Mouse (Mus musculus) forebrain, embryonic 11.5 days (tissue): ENCODE measurements around the gene Lcat. TPM values are rescaled to one million over a fixed set of nuclear protein-coding genes. Genes with fewer than 3 reads are reported as not detected.

Experiments used
- ATAC-seq: fragments of 200-750 bp; cut with Nextera tagmentation; replicated peaks from 2 replicates; pipeline ENCODE4 v1.8.0; 2017; ENCODE audit warnings: moderate TSS enrichment; ENCODE audit not compliant: low FRiP score
- DNase-seq: peaks from one replicate; pipeline ENCODE4 v3.0.0-alpha.2; 2017; ENCODE audit warnings: low spot score
- H3K27ac ChIP-seq: fragments of 300-500 bp; sonication (generic); 2 replicates; pipeline ENCODE4 v1.5.1; 2014; ENCODE audit warnings: low read depth, low read length
- H3K27me3 ChIP-seq: fragments of 300-500 bp; sonication (generic); 2 replicates; pipeline ENCODE4 v1.6.1; 2014; ENCODE audit warnings: mild to moderate bottlenecking, low read length, mixed read lengths; ENCODE audit not compliant: control insufficient read depth, insufficient read depth
- H3K36me3 ChIP-seq: fragments of 300-500 bp; sonication (generic); 2 replicates; pipeline ENCODE4 v1.6.1; 2014; ENCODE audit warnings: mild to moderate bottlenecking, low read length, moderate library complexity, mixed read lengths; ENCODE audit not compliant: control insufficient read depth, insufficient read depth
- H3K4me1 ChIP-seq: fragments of 300-500 bp; sonication (generic); replicated peaks from 2 replicates; pipeline ENCODE4 v1.6.1; 2014; ENCODE audit warnings: low read length, mixed read lengths; ENCODE audit not compliant: control insufficient read depth, insufficient read depth
- H3K4me2 ChIP-seq: fragments of 300-500 bp; sonication (generic); 2 replicates; pipeline ENCODE4 v1.6.1; 2014; ENCODE audit warnings: low read depth, mild to moderate bottlenecking, low read length, moderate library complexity, mixed read lengths; ENCODE audit not compliant: severe bottlenecking
- H3K4me3 ChIP-seq: fragments of 300-500 bp; sonication (generic); 2 replicates; pipeline ENCODE4 v1.5.1; 2014; ENCODE audit warnings: low read depth, low read length
- H3K9ac ChIP-seq: fragments of 300-500 bp; sonication (generic); 2 replicates; pipeline ENCODE4 v1.6.1; 2014; ENCODE audit warnings: low read length
- H3K9me3 ChIP-seq: fragments of 300-500 bp; sonication (generic); 2 replicates; pipeline ENCODE4 v1.6.1; 2016; ENCODE audit warnings: low read length, mixed read lengths; ENCODE audit not compliant: control insufficient read depth
- WGBS: fragments of 180-500 bp; shearing (Covaris S2); extraction: QIAGEN DNeasy Blood & Tissue Kit; methylation state at CpG from one replicate; pipeline ENCODE4 v1.1.7; 2014; 5-methylcytosine and 5-hydroxymethylcytosine counted together
- polyA plus RNA-seq: library from polyadenylated mRNA; unstranded; fragments of >200 nt; fragmentation: Nextera tagmentation; extraction: Ambion mirVana; gene quantifications from 2 replicates; pipeline ENCODE4 v1.2.1, GENCODE M21; 2014

Lcat gene
- polyA plus RNA-seq, 1 experiment from 2014 or later: 0.55 TPM

GRCm38 (mm10) chr8:105959350-105959749 lies 16.2 kb upstream of the Lcat start:
- Histone ChIP-seq H3K27me3 (no peaks in the 10 kb centered on the region), H3K4me1 (no peaks in the 10 kb centered on the region), H3K36me3 (no peaks in the 10 kb centered on the region), H3K4me2 (no peak overlapping the region), H3K9me3 (no peaks in the 10 kb centered on the region), H3K27ac (no peak overlapping the region), H3K9ac (no peak overlapping the region), H3K4me3 (no peak overlapping the region)
- DNase-seq: no peak
- 94% methylated on average over 7 of the region's 7 CpGs for WGBS
- no peak for ATAC-seq

GRCm38 (mm10) chr8:105957813-105958212 lies 14.6 kb upstream of the Lcat start:
- Histone ChIP-seq H3K9ac (no peak overlapping the region), H3K4me2 (no peak overlapping the region), H3K9me3 (no peaks in the 10 kb centered on the region), H3K4me1 (no peaks in the 10 kb centered on the region), H3K36me3 (no peaks in the 10 kb centered on the region), H3K27ac (no peak overlapping the region), H3K27me3 (no peaks in the 10 kb centered on the region), H3K4me3 (no peak overlapping the region)
- no peak for DNase-seq
- ATAC-seq: no peak
- whole genome bisulfite sequencing: 66% methylated on average over 3 of the region's 4 CpGs

- no peaks in the 10 kb centered on the region for H3K4me1 ChIP-seq
- DNase-seq (no peak), ATAC-seq (no peak)
- no peak overlapping the region for H3K4me3 ChIP-seq
- H3K27me3 ChIP-seq: no peaks in the 10 kb centered on the region
- WGBS: 91% methylated on average over 4 of the region's 4 CpGs
- H3K36me3 ChIP-seq: no peaks in the 10 kb centered on the region
- H3K9ac ChIP-seq: no peak overlapping the region
- H3K4me2 ChIP-seq: no peak overlapping the region
- H3K9me3 ChIP-seq: no peaks in the 10 kb centered on the region
- no peak overlapping the region for H3K27ac ChIP-seq
Observed at GRCm38 (mm10) chr8:105956556-105956955, 13.4 kb upstream of the Lcat start.

GRCm38 (mm10) chr8:105951057-105951659 lies 8.0 kb upstream of the Lcat start:
- no peak overlapping the region for H3K27ac ChIP-seq
- no peaks in the 10 kb centered on the region for H3K9me3 ChIP-seq
- no peaks in the 10 kb centered on the region for H3K27me3 ChIP-seq
- H3K9ac ChIP-seq: no peak overlapping the region
- no peak overlapping the region for H3K4me2 ChIP-seq
- ATAC-seq (no peak), DNase-seq (no peak)
- H3K4me1 ChIP-seq: no peaks in the 10 kb centered on the region
- no peak overlapping the region for H3K4me3 ChIP-seq
- 69% methylated on average over 7 of the region's 7 CpGs for WGBS
- no peaks in the 10 kb centered on the region for H3K36me3 ChIP-seq

GRCm38 (mm10) chr8:105949350-105949749 lies 6.2 kb upstream of the Lcat start:
- Histone ChIP-seq H3K36me3 (no peaks in the 10 kb centered on the region), H3K4me1 (no peaks in the 10 kb centered on the region), H3K27me3 (no peaks in the 10 kb centered on the region), H3K4me2 (no peak overlapping the region), H3K9me3 (no peaks in the 10 kb centered on the region), H3K27ac (no peak overlapping the region), H3K9ac (no peak overlapping the region), H3K4me3 (no peak overlapping the region)
- 93% methylated on average over 10 of the region's 10 CpGs for WGBS
- DNase-seq (no peak), ATAC-seq (no peak)

- 97% methylated on average over 5 of the region's 5 CpGs for WGBS
- H3K36me3 ChIP-seq: no peaks in the 10 kb centered on the region
- ATAC-seq: no peak
- no peak overlapping the region for H3K4me3 ChIP-seq
- H3K27ac ChIP-seq: no peak overlapping the region
- H3K9me3 ChIP-seq: no peaks in the 10 kb centered on the region
- H3K9ac ChIP-seq: no peak overlapping the region
- H3K27me3 ChIP-seq: no peaks in the 10 kb centered on the region
- H3K4me1 ChIP-seq: 0 out of 2 replicates have a peak, but pooled peaks cover 2% of the 10 kb centered on the region
- DNase-seq: peak; percentile 33
- no peak overlapping the region for H3K4me2 ChIP-seq
Observed at GRCm38 (mm10) chr8:105942542-105942941, 640 bp downstream of the Lcat start.

- DNase-seq (peak; percentile 49), ATAC-seq (no peak)
- no peaks in the 10 kb centered on the region for H3K36me3 ChIP-seq
- H3K4me2 ChIP-seq: no peak overlapping the region
- 90% methylated on average over 11 of the region's 11 CpGs for WGBS
- H3K9ac ChIP-seq: no peak overlapping the region
- H3K4me1 ChIP-seq: 0 out of 2 replicates have a peak, but pooled peaks cover 2% of the 10 kb centered on the region
- no peak overlapping the region for H3K4me3 ChIP-seq
- no peaks in the 10 kb centered on the region for H3K27me3 ChIP-seq
- no peaks in the 10 kb centered on the region for H3K9me3 ChIP-seq
- no peak overlapping the region for H3K27ac ChIP-seq
Observed at GRCm38 (mm10) chr8:105942026-105942425, 1.2 kb downstream of the Lcat start.

GRCm38 (mm10) chr8:105938306-105938669 lies 4.9 kb downstream of the Lcat start, which contains the start of gene Psmb10:
Gene Psmb10 (minus strand): TSS chr8:105938444.
- Histone ChIP-seq H3K9ac (peak within 1 kb of the TSS; percentile 84), H3K27me3 (no peaks in the 10 kb centered on the region), H3K4me3 (peak within 1 kb of the TSS; percentile 49), H3K9me3 (no peaks in the 10 kb centered on the region), H3K27ac (peak within 1 kb of the TSS; percentile 32; the same call in 1 of the 2 replicates), H3K36me3 (no peaks in the 10 kb centered on the region), H3K4me2 (peak within 1 kb of the TSS; percentile 97), H3K4me1 (peaks cover 6% of the 10 kb centered on the region; the same call in 1 of the 2 replicates)
- ATAC-seq (no peak), DNase-seq (no peak)
- WGBS: 42% methylated on average over 4 of the region's 4 CpGs
